Mouse (Mus musculus) heart, adult 2 months (tissue): ENCODE data around the gene Shd.
"Not testable (repeated sequence)": the region's sequence is repeated elsewhere in the genome, so short reads cannot be mapped to it uniquely, and the experiment has no call there.

ENCODE experiments used
- CTCF ChIP-seq: fragments of 200-600 bp; IDR thresholded peaks from 2 replicates; pipeline ENCODE4 v1.8.1; 2022; ENCODE audit warnings: antibody characterized with exemption, mild to moderate bottlenecking, moderate library complexity
- EP300 ChIP-seq: fragments of 200-500 bp; IDR thresholded peaks from 2 replicates; pipeline ENCODE4 v1.6.1; 2011; ENCODE audit warnings: low read depth, low read length, control low read depth; ENCODE audit not compliant: insufficient read depth
- POLR2A ChIP-seq: fragments of 200-500 bp; IDR thresholded peaks from 2 replicates; pipeline ENCODE4 v1.6.1; 2011; ENCODE audit warnings: mild to moderate bottlenecking, low read depth, low read length, control low read depth; ENCODE audit not compliant: insufficient read depth

- TF ChIP-seq CTCF, POLR2A, EP300: not testable (repeated sequence)
Measured at GRCm38 (mm10) chr17:55944387-55944865, 25.8 kb upstream of the Shd start.
